Mouse (Mus musculus) liver, embryonic 15.5 days (tissue): Measurements from ENCODE around the gene Aox4. TPM values are rescaled to one million over a fixed set of nuclear protein-coding genes. Genes with fewer than 3 reads are reported as not detected.

Source experiments
- ATAC-seq: fragments of 200-750 bp; cut with Nextera tagmentation; 2 replicates; pipeline ENCODE4 v1.8.0; 2017; ENCODE audit warnings: moderate number of reproducible peaks, mild to moderate bottlenecking, moderate library complexity; ENCODE audit not compliant: insufficient read depth
- H3K27ac ChIP-seq: fragments of 300-500 bp; sonication (generic); replicated peaks from 2 replicates; pipeline ENCODE4 v1.5.1; 2015; ENCODE audit warnings: mild to moderate bottlenecking, inconsistent platforms
- H3K27me3 ChIP-seq: fragments of 300-500 bp; sonication (generic); 2 replicates; pipeline ENCODE4 v1.6.1; 2015; ENCODE audit warnings: mild to moderate bottlenecking, inconsistent platforms
- H3K36me3 ChIP-seq: fragments of 300-500 bp; sonication (generic); replicated peaks from 2 replicates; pipeline ENCODE4 v1.6.1; 2015; ENCODE audit warnings: moderate library complexity, mild to moderate bottlenecking, inconsistent platforms
- H3K4me1 ChIP-seq: fragments of 300-500 bp; sonication (generic); replicated peaks from 2 replicates; pipeline ENCODE4 v1.6.1; 2015; ENCODE audit warnings: inconsistent platforms
- H3K4me2 ChIP-seq: fragments of 300-500 bp; sonication (generic); 2 replicates; pipeline ENCODE4 v1.6.1; 2015; ENCODE audit warnings: moderate library complexity, mild to moderate bottlenecking, inconsistent platforms
- H3K4me3 ChIP-seq: fragments of 300-500 bp; sonication (generic); replicated peaks from 2 replicates; pipeline ENCODE4 v1.5.1; 2015; ENCODE audit warnings: mild to moderate bottlenecking, inconsistent platforms
- H3K9ac ChIP-seq: fragments of 300-500 bp; sonication (generic); 2 replicates; pipeline ENCODE4 v1.6.1; 2015; ENCODE audit warnings: moderate library complexity, mild to moderate bottlenecking, inconsistent platforms
- H3K9me3 ChIP-seq: fragments of 300-500 bp; sonication (generic); replicated peaks from 2 replicates; pipeline ENCODE4 v1.6.1; 2016; ENCODE audit warnings: inconsistent platforms
- WGBS: fragments of 180-500 bp; shearing (Covaris S2); methylation state at CpG from one replicate; pipeline ENCODE4 v1.1.7; 2015; ENCODE audit warnings: mixed read lengths; ENCODE audit not compliant: insufficient replicate concordance; 5-methylcytosine and 5-hydroxymethylcytosine counted together
- polyA plus RNA-seq: library from polyadenylated mRNA; unstranded; fragments of >200 nt; fragmentation: Nextera tagmentation; extraction: Ambion mirVana; gene quantifications from 2 replicates; pipeline ENCODE4 v1.2.1, GENCODE M21; 2015

The Aox4 gene
- polyA plus RNA-seq, 1 experiment from 2014 or later = 0.09 TPM

GRCm38 (mm10) chr1:58244487-58244886 is 34.3 kb downstream of the Aox4 start:
- H3K9ac ChIP-seq = no peak overlapping the region
- no peaks in the 10 kb centered on the region for H3K9me3 ChIP-seq
- H3K36me3 ChIP-seq = no peaks in the 10 kb centered on the region
- 28% methylated on average over 3 of the region's 3 CpGs for WGBS
- no peak overlapping the region for H3K4me2 ChIP-seq
- no peak overlapping the region for H3K4me3 ChIP-seq
- no peaks in the 10 kb centered on the region for H3K4me1 ChIP-seq
- no peaks in the 10 kb centered on the region for H3K27me3 ChIP-seq
- no peak overlapping the region for H3K27ac ChIP-seq
- ATAC-seq = no peak

- H3K9ac ChIP-seq = no peak overlapping the region
- no peaks in the 10 kb centered on the region for H3K27me3 ChIP-seq
- H3K4me1 ChIP-seq = no peaks in the 10 kb centered on the region
- H3K27ac ChIP-seq = no peak overlapping the region
- ATAC-seq = no peak
- no peaks in the 10 kb centered on the region for H3K9me3 ChIP-seq
- H3K4me3 ChIP-seq = no peak overlapping the region
- no peaks in the 10 kb centered on the region for H3K36me3 ChIP-seq
- no peak overlapping the region for H3K4me2 ChIP-seq
- 48% methylated on average over 1 of the region's 1 CpGs for WGBS
Observed at GRCm38 (mm10) chr1:58248518-58248917, 38.3 kb downstream of the Aox4 start.

- no peak overlapping the region for H3K9ac ChIP-seq
- H3K27me3 ChIP-seq = no peaks in the 10 kb centered on the region
- WGBS = 52% methylated on average over 11 of the region's 11 CpGs
- no peaks in the 10 kb centered on the region for H3K9me3 ChIP-seq
- no peak overlapping the region for H3K4me2 ChIP-seq
- ATAC-seq = no peak
- H3K4me1 ChIP-seq = no peaks in the 10 kb centered on the region
- no peak overlapping the region for H3K27ac ChIP-seq
- no peak overlapping the region for H3K4me3 ChIP-seq
- H3K36me3 ChIP-seq = no peaks in the 10 kb centered on the region
Observed at GRCm38 (mm10) chr1:58253466-58253865, 43.3 kb downstream of the Aox4 start.

GRCm38 (mm10) chr1:58257195-58257991 is 47.2 kb downstream of the Aox4 start:
- H3K27me3 ChIP-seq = no peaks in the 10 kb centered on the region
- no peak for ATAC-seq
- no peaks in the 10 kb centered on the region for H3K9me3 ChIP-seq
- H3K9ac ChIP-seq = no peak overlapping the region
- no peak overlapping the region for H3K27ac ChIP-seq
- no peaks in the 10 kb centered on the region for H3K4me1 ChIP-seq
- no peaks in the 10 kb centered on the region for H3K36me3 ChIP-seq
- H3K4me3 ChIP-seq = no peak overlapping the region
- H3K4me2 ChIP-seq = no peak overlapping the region
- 58% methylated on average over 10 of the region's 10 CpGs for WGBS

DNA sequence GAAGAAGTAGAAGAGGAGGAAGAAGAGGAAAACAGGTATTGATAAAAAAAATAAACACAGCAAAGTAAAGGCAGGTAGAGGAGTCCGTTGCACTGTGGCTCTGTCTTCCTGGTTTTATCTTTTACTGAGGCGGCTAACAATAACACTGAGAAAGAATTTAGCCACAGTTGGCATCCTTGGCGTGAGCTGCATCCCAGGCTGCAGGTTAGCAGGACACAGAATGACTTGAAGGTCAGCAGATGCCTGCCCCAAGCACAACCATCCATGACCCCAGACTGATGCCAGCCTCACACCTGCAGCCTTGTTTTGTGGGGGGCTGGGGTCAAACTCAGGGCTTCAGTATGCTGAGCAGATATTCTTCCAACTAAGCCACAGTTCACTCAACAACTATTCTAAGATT is 50.1 kb downstream of the Aox4 start:
- no peak for ATAC-seq
- no peaks in the 10 kb centered on the region for H3K36me3 ChIP-seq
- 54% methylated on average over 3 of the region's 3 CpGs for WGBS

GRCm38 (mm10) chr1:58268231-58268630 is 58.0 kb downstream of the Aox4 start:
- Histone ChIP-seq H3K36me3 (no peaks in the 10 kb centered on the region), H3K9me3 (no peaks in the 10 kb centered on the region), H3K4me1 (no peaks in the 10 kb centered on the region), H3K4me2 (no peak overlapping the region), H3K4me3 (no peak overlapping the region), H3K27me3 (no peaks in the 10 kb centered on the region), H3K27ac (no peak overlapping the region), H3K9ac (no peak overlapping the region)
- WGBS = 64% methylated on average over 2 of the region's 2 CpGs
- ATAC-seq = no peak

More for the DNA sequence above, 50.1 kb downstream of the Aox4 start:
- no peaks in the 10 kb centered on the region for H3K9me3 ChIP-seq
- no peak overlapping the region for H3K9ac ChIP-seq
- no peak overlapping the region for H3K27ac ChIP-seq
- no peak overlapping the region for H3K4me3 ChIP-seq
- H3K4me1 ChIP-seq = no peaks in the 10 kb centered on the region
- no peak overlapping the region for H3K4me2 ChIP-seq
- no peaks in the 10 kb centered on the region for H3K27me3 ChIP-seq

- H3K9me3 ChIP-seq = no peaks in the 10 kb centered on the region
- WGBS = 45% methylated on average over 6 of the region's 6 CpGs
- no peaks in the 10 kb centered on the region for H3K27me3 ChIP-seq
- no peaks in the 10 kb centered on the region for H3K36me3 ChIP-seq
- H3K4me3 ChIP-seq = no peak overlapping the region
- no peak for ATAC-seq
- H3K4me1 ChIP-seq = no peaks in the 10 kb centered on the region
- no peak overlapping the region for H3K4me2 ChIP-seq
- H3K9ac ChIP-seq = no peak overlapping the region
- H3K27ac ChIP-seq = no peak overlapping the region
Observed at GRCm38 (mm10) chr1:58270807-58271569, 60.8 kb downstream of the Aox4 start.

- Histone ChIP-seq H3K36me3 (no peaks in the 10 kb centered on the region), H3K27ac (no peak overlapping the region), H3K9ac (no peak overlapping the region), H3K27me3 (no peaks in the 10 kb centered on the region), H3K4me1 (no peaks in the 10 kb centered on the region), H3K9me3 (no peaks in the 10 kb centered on the region), H3K4me3 (no peak overlapping the region), H3K4me2 (no peak overlapping the region)
- no peak for ATAC-seq
- 25% methylated on average over 9 of the region's 9 CpGs for WGBS
Observed at GRCm38 (mm10) chr1:58275879-58276278, 65.7 kb downstream of the Aox4 start.

GRCm38 (mm10) chr1:58278026-58278425 is 67.8 kb downstream of the Aox4 start, which contains the start of gene Aox2:
TSS of gene Aox2 (plus strand) at chr1:58278326.
- no peak within 1 kb of the TSS for H3K9ac ChIP-seq
- no peaks in the 10 kb centered on the region for H3K36me3 ChIP-seq
- H3K4me3 ChIP-seq = no peak within 1 kb of the TSS
- no peaks in the 10 kb centered on the region for H3K9me3 ChIP-seq
- no peak for ATAC-seq
- H3K4me2 ChIP-seq = no peak within 1 kb of the TSS
- no peaks in the 10 kb centered on the region for H3K4me1 ChIP-seq
- H3K27me3 ChIP-seq = no peaks in the 10 kb centered on the region
- 53% methylated on average over 5 of the region's 5 CpGs for WGBS
- no peak within 1 kb of the TSS for H3K27ac ChIP-seq

DNA sequence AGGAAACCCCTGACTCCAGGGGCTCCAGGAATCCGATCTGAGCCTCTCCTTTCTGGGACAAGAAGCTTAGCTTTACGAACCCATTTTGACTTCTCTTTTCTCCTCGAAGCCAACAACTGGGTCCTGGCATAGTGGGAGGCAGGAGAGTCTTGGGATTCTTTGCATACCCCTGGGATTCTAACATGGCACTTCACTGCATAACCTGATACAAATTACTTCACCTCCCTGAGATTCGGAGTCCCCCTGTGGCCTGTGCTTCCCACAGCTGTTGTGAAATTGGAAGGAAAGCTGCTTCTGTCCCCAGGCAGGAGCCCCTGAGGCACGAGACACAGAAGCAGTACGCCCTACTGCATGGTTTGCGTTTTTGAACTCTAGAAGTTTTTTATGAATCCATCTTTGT is 68.3 kb downstream of the Aox4 start:
- no peaks in the 10 kb centered on the region for H3K36me3 ChIP-seq
- H3K9ac ChIP-seq = no peak overlapping the region
- H3K4me3 ChIP-seq = no peak overlapping the region
- H3K4me1 ChIP-seq = no peaks in the 10 kb centered on the region
- H3K4me2 ChIP-seq = no peak overlapping the region
- no peak overlapping the region for H3K27ac ChIP-seq
- 57% methylated on average over 7 of the region's 7 CpGs for WGBS
- H3K9me3 ChIP-seq = no peaks in the 10 kb centered on the region
- no peaks in the 10 kb centered on the region for H3K27me3 ChIP-seq
- ATAC-seq = no peak

DNA sequence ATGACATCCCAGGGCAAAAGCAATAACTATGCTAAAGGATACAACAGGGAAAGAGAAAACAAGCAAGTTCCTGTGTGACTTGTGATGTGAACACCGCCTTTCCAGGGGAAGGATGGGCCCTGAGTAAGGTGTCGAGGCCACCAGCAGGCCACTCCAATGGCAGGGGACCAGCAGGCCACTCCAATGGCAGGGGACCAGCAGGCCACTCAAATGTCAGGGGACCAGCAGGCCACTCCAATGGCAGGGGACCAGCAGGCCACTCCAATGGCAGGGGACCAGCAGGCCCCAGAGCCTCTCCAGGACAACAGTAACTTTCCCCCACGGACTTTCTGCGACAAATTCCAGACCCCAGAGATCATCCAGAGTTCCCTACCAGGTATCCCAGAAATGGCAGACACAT is 70.2 kb downstream of the Aox4 start:
- Histone ChIP-seq H3K27me3 (no peaks in the 10 kb centered on the region), H3K4me2 (no peak overlapping the region), H3K4me1 (no peaks in the 10 kb centered on the region), H3K9me3 (no peaks in the 10 kb centered on the region), H3K36me3 (no peaks in the 10 kb centered on the region), H3K9ac (no peak overlapping the region), H3K4me3 (no peak overlapping the region), H3K27ac (no peak overlapping the region)
- WGBS = 59% methylated on average over 4 of the region's 4 CpGs
- ATAC-seq = no peak
